Mouse (Mus musculus) ES-E14 (cell line): Measurements from ENCODE around the gene Arl8a. TPM values are rescaled to one million over a fixed set of nuclear protein-coding genes. Genes with fewer than 3 reads are reported as not detected.

Experiments
- DNase-seq: peaks from one replicate; pipeline ENCODE4 v3.0.0-alpha.2; 2013; ENCODE audit warnings: low read depth, low spot score
- H3K27ac ChIP-seq: 2 replicates; pipeline ENCODE4 v1.5.1; 2012; ENCODE audit warnings: low read depth, mild to moderate bottlenecking, low read length, moderate library complexity, mixed read lengths; ENCODE audit not compliant: poor library complexity, insufficient read depth, severe bottlenecking
- H3K36me3 ChIP-seq: 2 replicates; pipeline ENCODE4 v1.6.1; 2012; ENCODE audit warnings: mild to moderate bottlenecking, low read length, moderate library complexity, mixed read lengths; ENCODE audit not compliant: control insufficient read depth, poor library complexity, insufficient read depth, severe bottlenecking
- H3K4me1 ChIP-seq, 2 experiments: fragments of 150-350 bp in 1 of 2; sonication (generic) in 1 of 2; 2 replicates each; pipeline ENCODE4 v1.6.1; 2012; ENCODE audit warnings: low read length in 2 of 2, mild to moderate bottlenecking in 1 of 2, mixed read lengths in 1 of 2; ENCODE audit not compliant: control insufficient read depth in 2 of 2, insufficient read depth in 2 of 2, poor library complexity in 1 of 2
- H3K4me3 ChIP-seq, 2 experiments: fragments of 150-350 bp in 1 of 2; sonication (generic) in 1 of 2; 2 replicates each; pipeline ENCODE4 v1.5.1; 2012; ENCODE audit warnings: low read length in 2 of 2, low read depth in 1 of 2, mild to moderate bottlenecking in 1 of 2, mixed read lengths in 1 of 2; ENCODE audit not compliant: insufficient read depth in 1 of 2, poor library complexity in 1 of 2, severe bottlenecking in 1 of 2
- H3K9ac ChIP-seq: 2 replicates; pipeline ENCODE4 v1.6.1; 2012; ENCODE audit warnings: low read depth, mild to moderate bottlenecking, low read length, mixed read lengths; ENCODE audit not compliant: poor library complexity, insufficient read depth, severe bottlenecking
- H3K9me3 ChIP-seq: fragments of 150-350 bp; sonication (generic); 2 replicates; pipeline ENCODE4 v1.6.1; 2012; ENCODE audit warnings: low read depth, mild to moderate bottlenecking, low read length; ENCODE audit not compliant: control insufficient read depth, insufficient read depth
- CHD2 ChIP-seq: IDR thresholded peaks from 2 replicates; pipeline ENCODE4 v1.6.1; 2014; ENCODE audit warnings: mild to moderate bottlenecking, low read depth, low read length, inconsistent platforms
- HCFC1 ChIP-seq: IDR thresholded peaks from 2 replicates; pipeline ENCODE4 v1.6.1; 2012; ENCODE audit warnings: low read length, inconsistent platforms, borderline replicate concordance; ENCODE audit not compliant: insufficient read depth
- MAFK ChIP-seq: IDR thresholded peaks from 2 replicates; pipeline ENCODE4 v1.6.1; 2014; ENCODE audit warnings: mild to moderate bottlenecking, low read depth, low read length, inconsistent platforms; ENCODE audit not compliant: insufficient read depth
- ZC3H11A ChIP-seq: IDR thresholded peaks from 2 replicates; pipeline ENCODE4 v1.6.1; 2012; ENCODE audit warnings: low read depth, mild to moderate bottlenecking, inconsistent platforms, low read length, borderline replicate concordance
- ZNF384 ChIP-seq: IDR thresholded peaks from 2 replicates; pipeline ENCODE4 v1.6.1; 2012; ENCODE audit warnings: low read depth, low read length, inconsistent platforms
- in situ Hi-C, 2 experiments: fragments of 600-800 bp; cut with MboI; formaldehyde crosslinking; loops; one replicate each; pipeline ENCODE4 v1.15.1; 2025; ENCODE audit warnings: low sequenced_read_pairs in 2 of 2, inconsistent platforms in 1 of 2; ENCODE audit not compliant: unreplicated experiment in 2 of 2
- total RNA-seq: library from RNA; depleted of rRNA; stranded (reverse); fragments of 300-350 nt; gene quantifications from 2 replicates; pipeline ENCODE4 v1.2.3, GENCODE M21; 2012

The Arl8a gene
- total RNA-seq, 1 experiment: 17.5 TPM

- Histone ChIP-seq H3K4me1 (peaks cover 1 to 2% of the 10 kb centered on the region in 2 experiments; a peak in 1 of 4 replicates), H3K4me3 (peak overlapping the region; percentile 61 to 85; a peak in 3 of 4 replicates), H3K9ac (peak overlapping the region; percentile 82; the same call in 1 of the 2 replicates), H3K9me3 (no peaks in the 10 kb centered on the region), H3K27ac (no peak overlapping the region), H3K36me3 (peaks cover 4% of the 10 kb centered on the region; the same call in 1 of the 2 replicates)
- TF ChIP-seq HCFC1: no peak
- no peak for TF ChIP-seq ZNF384
- no peak for DNase-seq
- in situ Hi-C loops: no loop called here
Observed at GRCm38 (mm10) chr1:135148476-135148875, 1.9 kb downstream of the Arl8a start.

GRCm38 (mm10) chr1:135148996-135149395 lies 2.4 kb downstream of the Arl8a start:
- H3K4me3 ChIP-seq: no peak overlapping the region
- H3K4me1 ChIP-seq: peaks cover 1 to 4% of the 10 kb centered on the region in 2 experiments; a peak in 1 of 4 replicates
- no peak for DNase-seq
- H3K9me3 ChIP-seq: no peaks in the 10 kb centered on the region
- peaks cover 5% of the 10 kb centered on the region; the same call in 1 of the 2 replicates for H3K36me3 ChIP-seq
- no peak for TF ChIP-seq CHD2
- in situ Hi-C loops: no loop called here
- no peak overlapping the region for H3K27ac ChIP-seq
- H3K9ac ChIP-seq: no peak overlapping the region

GRCm38 (mm10) chr1:135154011-135154410 lies 7.4 kb downstream of the Arl8a start:
- TF ChIP-seq HCFC1 (no peak), CHD2 (no peak), ZNF384 (no peak), ZC3H11A (no peak), MAFK (no peak)
- Histone ChIP-seq H3K27ac (peak overlapping the region; percentile 40; the same call in 1 of the 2 replicates), H3K9me3 (no peaks in the 10 kb centered on the region), H3K36me3 (peaks cover 25% of the 10 kb centered on the region), H3K4me3 (peak overlapping the region; percentile 36 to 38), H3K4me1 (peaks cover 1 to 10% of the 10 kb centered on the region in 2 experiments; a peak in 1 of 4 replicates), H3K9ac (no peak overlapping the region)
- DNase-seq: no peak
- in situ Hi-C loops: loop anchor here in 1 of 2 experiments (25.0 kb wide), 1 partner anchor 208 kb away; no protein-coding TSS in a partner anchor

- H3K4me3 ChIP-seq: peak overlapping the region; percentile 36 to 38
- peak; percentile 91 for DNase-seq
- in situ Hi-C loops: loop anchor here in 1 of 2 experiments (25.0 kb wide), 1 partner anchor 208 kb away; no protein-coding TSS in a partner anchor
- peaks cover 1 to 11% of the 10 kb centered on the region in 2 experiments; a peak in 1 of 4 replicates for H3K4me1 ChIP-seq
- TF ChIP-seq CHD2 (no peak), HCFC1 (0 out of 2 replicates have a peak, but pooled peaks have one; percentile 32), MAFK (no peak), ZNF384 (no peak), ZC3H11A (peak; percentile 55; the same call in 1 of the 2 replicates)
- peak overlapping the region; percentile 40; the same call in 1 of the 2 replicates for H3K27ac ChIP-seq
- peaks cover 25% of the 10 kb centered on the region for H3K36me3 ChIP-seq
- H3K9ac ChIP-seq: 0 out of 2 replicates have a peak overlapping the region, but pooled peaks have one; percentile 12
- H3K9me3 ChIP-seq: no peaks in the 10 kb centered on the region
Observed at GRCm38 (mm10) chr1:135154411-135154959, 7.9 kb downstream of the Arl8a start.

GRCm38 (mm10) chr1:135156300-135156699 lies 9.7 kb downstream of the Arl8a start:
- TF ChIP-seq HCFC1 (no peak), CHD2 (no peak), ZNF384 (no peak), ZC3H11A (no peak), MAFK (no peak)
- H3K9me3 ChIP-seq: no peaks in the 10 kb centered on the region
- in situ Hi-C loops: loop anchor here in 1 of 2 experiments (25.0 kb wide), 1 partner anchor 206 kb away; no protein-coding TSS in a partner anchor
- no peak overlapping the region for H3K9ac ChIP-seq
- H3K4me3 ChIP-seq: no peak overlapping the region
- no peak overlapping the region for H3K27ac ChIP-seq
- H3K36me3 ChIP-seq: peaks cover 25% of the 10 kb centered on the region
- H3K4me1 ChIP-seq: peaks cover 0 to 14% of the 10 kb centered on the region in 2 experiments; a peak in 1 of 4 replicates
- DNase-seq: no peak
